Mouse (Mus musculus) heart, postnatal 0 days (tissue): Measurements from ENCODE around the gene Meis2. TPM values are rescaled to one million over a fixed set of nuclear protein-coding genes. Genes with fewer than 3 reads are reported as not detected.

Source experiments
- ATAC-seq: fragments of 200-750 bp; cut with Nextera tagmentation; 2 replicates; pipeline ENCODE4 v1.8.0; 2017; ENCODE audit warnings: low read depth, moderate number of reproducible peaks, moderate library complexity; ENCODE audit not compliant: insufficient read depth
- DNase-seq: peaks from one replicate; pipeline ENCODE4 v3.0.0-alpha.2; 2016; ENCODE audit warnings: low spot score
- H3K27ac ChIP-seq: fragments of 300-500 bp; sonication (generic); 2 replicates; pipeline ENCODE4 v1.5.1; 2014; ENCODE audit warnings: low read depth, mild to moderate bottlenecking
- H3K27me3 ChIP-seq: fragments of 300-500 bp; sonication (generic); 2 replicates; pipeline ENCODE4 v1.6.1; 2014; ENCODE audit warnings: low read length, mixed read lengths; ENCODE audit not compliant: control insufficient read depth, insufficient read depth
- H3K36me3 ChIP-seq: fragments of 300-500 bp; sonication (generic); replicated peaks from 2 replicates; pipeline ENCODE4 v1.6.1; 2014; ENCODE audit warnings: low read length, mixed read lengths; ENCODE audit not compliant: control insufficient read depth, insufficient read depth
- H3K4me1 ChIP-seq: fragments of 300-500 bp; sonication (generic); 2 replicates; pipeline ENCODE4 v1.6.1; 2014; ENCODE audit warnings: antibody characterized with exemption; ENCODE audit not compliant: control insufficient read depth, insufficient read depth
- H3K4me2 ChIP-seq: fragments of 300-500 bp; sonication (generic); 2 replicates; pipeline ENCODE4 v1.6.1; 2014; ENCODE audit warnings: low read depth, mild to moderate bottlenecking, low read length, moderate library complexity
- H3K4me3 ChIP-seq: fragments of 300-500 bp; sonication (generic); 2 replicates; pipeline ENCODE4 v1.5.1; 2014; ENCODE audit warnings: low read depth, low read length
- H3K9ac ChIP-seq: fragments of 300-500 bp; sonication (generic); replicated peaks from 2 replicates; pipeline ENCODE4 v1.6.1; 2014; ENCODE audit warnings: low read depth, low read length, mixed read lengths
- H3K9me3 ChIP-seq: fragments of 300-500 bp; sonication (generic); replicated peaks from 2 replicates; pipeline ENCODE4 v1.6.1; 2016; ENCODE audit warnings: low read length; ENCODE audit not compliant: control insufficient read depth
- CTCF ChIP-seq: IDR thresholded peaks from 2 replicates; pipeline ENCODE4 v1.5.1; 2016; ENCODE audit warnings: antibody characterized with exemption, control low read depth, low read depth
- EP300 ChIP-seq: IDR thresholded peaks from 2 replicates; pipeline ENCODE4 v1.6.1; 2016; ENCODE audit warnings: antibody characterized with exemption, low read depth
- WGBS: fragments of 180-500 bp; shearing (Covaris S2); extraction: QIAGEN DNeasy Blood & Tissue Kit; methylation state at CpG from one replicate; pipeline ENCODE4 v1.1.7; 2014; 5-methylcytosine and 5-hydroxymethylcytosine counted together
- polyA plus RNA-seq: library from polyadenylated mRNA; unstranded; fragments of >200 nt; fragmentation: Nextera tagmentation; extraction: Ambion mirVana; gene quantifications from 2 replicates; pipeline ENCODE4 v1.2.1, GENCODE M21; 2015
- total RNA-seq: library from RNA; depleted of rRNA; stranded (reverse); fragments of >200 nt; gene quantifications from 2 replicates; pipeline ENCODE4 v1.2.3, GENCODE M21; 2014; ENCODE audit warnings: low replicate concordance

Gene Meis2
- total and polyA plus RNA-seq, 2 experiments from 2014 or later, result 15.4 to 42.2 TPM

GRCm38 (mm10) chr2:115919141-115920071, 146.2 kb downstream of the Meis2 start:
- no peak for TF ChIP-seq CTCF
- no peak for TF ChIP-seq EP300
- ATAC-seq (no peak), DNase-seq (no peak)
- Histone ChIP-seq H3K27me3 (no peaks in the 10 kb centered on the region), H3K4me3 (no peak overlapping the region), H3K9me3 (no peaks in the 10 kb centered on the region), H3K4me2 (no peak overlapping the region), H3K27ac (no peak overlapping the region), H3K4me1 (peaks cover 30% of the 10 kb centered on the region), H3K36me3 (0 out of 2 replicates have a peak, but pooled peaks cover 4% of the 10 kb centered on the region), H3K9ac (no peak overlapping the region)
- WGBS, result 68% methylated on average over 14 of the region's 14 CpGs

GRCm38 (mm10) chr2:115918561-115918960, 147.1 kb downstream of the Meis2 start:
- Histone ChIP-seq H3K4me1 (peaks cover 24% of the 10 kb centered on the region), H3K9me3 (no peaks in the 10 kb centered on the region), H3K36me3 (0 out of 2 replicates have a peak, but pooled peaks cover 4% of the 10 kb centered on the region), H3K27ac (no peak overlapping the region), H3K4me2 (no peak overlapping the region), H3K9ac (no peak overlapping the region), H3K4me3 (no peak overlapping the region), H3K27me3 (no peaks in the 10 kb centered on the region)
- no peak for ATAC-seq
- DNase-seq, result no peak
- TF ChIP-seq EP300, result no peak
- TF ChIP-seq CTCF, result no peak

- H3K9ac ChIP-seq, result no peak overlapping the region
- no peak for DNase-seq
- no peak overlapping the region for H3K27ac ChIP-seq
- no peak for ATAC-seq
- no peaks in the 10 kb centered on the region for H3K9me3 ChIP-seq
- 59% methylated on average over 4 of the region's 4 CpGs for WGBS
- H3K4me2 ChIP-seq, result no peak overlapping the region
- no peak overlapping the region for H3K4me3 ChIP-seq
- H3K36me3 ChIP-seq, result 0 out of 2 replicates have a peak, but pooled peaks cover 4% of the 10 kb centered on the region
- H3K4me1 ChIP-seq, result peaks cover 11% of the 10 kb centered on the region; the same call in 1 of the 2 replicates
- no peaks in the 10 kb centered on the region for H3K27me3 ChIP-seq
- TF ChIP-seq EP300 (no peak), CTCF (no peak)
Measured at GRCm38 (mm10) chr2:115914539-115914938, 151.1 kb downstream of the Meis2 start.

- no peak for DNase-seq
- H3K27me3 ChIP-seq, result no peaks in the 10 kb centered on the region
- TF ChIP-seq CTCF (no peak), EP300 (no peak)
- WGBS, result 30% methylated on average over 7 of the region's 7 CpGs
- H3K27ac ChIP-seq, result no peak overlapping the region
- no peaks in the 10 kb centered on the region for H3K36me3 ChIP-seq
- no peak overlapping the region for H3K4me3 ChIP-seq
- no peaks in the 10 kb centered on the region for H3K9me3 ChIP-seq
- ATAC-seq, result no peak
- no peak overlapping the region for H3K4me2 ChIP-seq
- H3K4me1 ChIP-seq, result peaks cover 11% of the 10 kb centered on the region; the same call in 1 of the 2 replicates
- no peak overlapping the region for H3K9ac ChIP-seq
Measured at GRCm38 (mm10) chr2:115912948-115913529, 152.6 kb downstream of the Meis2 start.

- H3K27me3 ChIP-seq, result no peaks in the 10 kb centered on the region
- H3K4me3 ChIP-seq, result no peak overlapping the region
- 92% methylated on average over 17 of the region's 17 CpGs for WGBS
- H3K27ac ChIP-seq, result no peak overlapping the region
- H3K4me2 ChIP-seq, result no peak overlapping the region
- DNase-seq (no peak), ATAC-seq (no peak)
- TF ChIP-seq EP300 (no peak), CTCF (no peak)
- no peaks in the 10 kb centered on the region for H3K9me3 ChIP-seq
- H3K36me3 ChIP-seq, result no peaks in the 10 kb centered on the region
- H3K4me1 ChIP-seq, result peaks cover 11% of the 10 kb centered on the region; the same call in 1 of the 2 replicates
- no peak overlapping the region for H3K9ac ChIP-seq
Measured at GRCm38 (mm10) chr2:115911913-115912642, 153.6 kb downstream of the Meis2 start.
